Mouse (Mus musculus): ENCODE measurements at regions not wholly inside any gene's neighbourhood (a gene's known extent, or its start where the extent isn't known, plus 50 kb on each side); places are given as distances from the start of the nearest gene placed in this dataset.

DNA sequence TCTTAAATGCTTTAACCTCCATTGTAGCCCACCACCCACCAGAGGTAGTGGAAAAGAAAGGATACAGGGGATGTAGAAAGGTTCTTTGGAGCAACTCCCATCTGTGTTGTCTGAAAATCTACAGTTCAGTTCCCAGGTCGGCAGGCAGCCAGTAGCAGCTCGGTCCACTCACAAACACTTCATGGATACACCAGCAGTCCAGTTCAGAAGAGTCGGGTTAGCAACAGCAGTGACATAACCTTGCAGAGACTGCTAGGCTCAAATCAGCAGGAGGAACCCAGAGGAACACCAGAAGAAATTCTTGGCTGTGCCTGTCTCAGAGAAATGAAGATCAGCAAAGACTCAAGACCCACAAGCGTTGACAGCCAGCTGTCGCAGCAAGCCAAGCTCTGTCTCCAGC, 128.5 kb downstream of the Rpl14 start:
- TF ChIP-seq FLI1 (IDR thresholded peaks at IDR 0.05; ENCODE audit: low read length) (no peak), GATA1 (IDR thresholded peaks at IDR 0.05; ENCODE audit: borderline replicate concordance, low read length) (no peak)

Data from megakaryocyte, embryonic 14.5 days (primary cell).